Mouse (Mus musculus) heart, postnatal 36 days (tissue): ENCODE measurements at regions not wholly inside any gene's neighbourhood (a gene's known extent, or its start where the extent isn't known, plus 50 kb on each side); places are given as distances from the start of the nearest gene placed in this dataset.

ENCODE experiments used
- DNase-seq, 2 experiments: peaks; one replicate each; pipeline ENCODE4 v3.0.0; 2021 to 2022
- intact Hi-C: fragments of 180-260 bp; cut with DNase I; formaldehyde crosslinking; loops from one replicate; pipeline ENCODE4 v1.15.1; 2025

DNA sequence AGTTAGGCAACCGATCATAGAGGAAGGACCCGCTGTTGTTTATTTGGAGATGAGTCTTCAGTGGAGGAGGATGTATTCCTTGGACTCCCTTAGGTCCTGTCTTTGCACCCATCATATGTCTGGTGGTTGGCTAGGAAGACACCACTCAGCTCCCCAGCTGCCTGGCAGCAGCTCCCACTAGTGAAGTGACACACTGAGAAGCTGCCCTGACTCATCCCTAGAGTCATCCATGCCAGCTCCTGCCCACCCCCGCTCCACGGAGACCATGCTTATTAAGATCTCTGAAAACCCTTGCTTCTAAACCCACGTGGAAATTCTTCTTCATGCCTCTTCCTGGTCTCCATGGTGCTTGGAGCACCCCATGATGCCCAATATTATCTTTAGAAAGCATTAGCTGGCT lies 69.4 kb upstream of the Ado start:
- no peak for DNase-seq
- intact Hi-C loops: no loop called here

DNA sequence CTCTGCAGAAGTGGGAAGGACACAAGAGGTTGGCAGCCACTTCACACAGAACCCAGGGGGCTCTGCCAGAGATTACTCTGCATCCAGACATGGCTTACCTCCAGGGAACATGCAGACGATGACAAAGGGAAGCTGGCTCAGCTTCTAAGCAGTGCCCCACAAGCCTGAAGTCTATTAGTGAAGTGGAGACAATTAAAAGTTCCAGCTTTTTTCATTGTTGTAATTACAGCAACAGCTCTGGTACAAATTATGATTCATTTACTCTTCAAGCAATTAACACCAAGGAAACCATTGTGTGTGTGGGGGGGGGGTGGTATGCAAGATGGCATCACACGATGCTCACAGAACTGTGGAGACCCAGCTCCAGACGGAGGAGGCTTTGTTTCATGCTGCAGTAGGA lies 66.3 kb upstream of the Ado start:
- DNase-seq: no peak
- intact Hi-C loops: no loop called here

DNA sequence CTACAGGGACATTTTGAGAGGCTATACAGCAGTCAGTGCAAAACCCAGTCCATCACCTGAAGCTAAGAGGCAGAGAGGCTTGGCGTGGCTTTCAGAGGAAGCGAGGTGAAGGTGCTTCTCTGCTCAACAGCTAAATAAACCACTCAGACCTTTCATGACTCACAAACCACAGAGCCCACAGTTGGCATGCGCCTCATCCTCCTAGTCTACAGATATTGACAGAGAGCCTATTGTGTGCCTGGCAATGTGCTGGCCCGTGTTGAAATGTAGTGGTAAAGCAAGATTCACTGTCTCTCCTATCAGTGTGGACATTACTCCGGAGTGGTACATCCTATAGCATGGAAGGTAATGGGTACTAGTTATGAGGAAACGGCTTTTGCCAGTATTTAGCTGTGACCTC lies 61.9 kb upstream of the Ado start:
- intact Hi-C loops: no loop called here

DNA sequence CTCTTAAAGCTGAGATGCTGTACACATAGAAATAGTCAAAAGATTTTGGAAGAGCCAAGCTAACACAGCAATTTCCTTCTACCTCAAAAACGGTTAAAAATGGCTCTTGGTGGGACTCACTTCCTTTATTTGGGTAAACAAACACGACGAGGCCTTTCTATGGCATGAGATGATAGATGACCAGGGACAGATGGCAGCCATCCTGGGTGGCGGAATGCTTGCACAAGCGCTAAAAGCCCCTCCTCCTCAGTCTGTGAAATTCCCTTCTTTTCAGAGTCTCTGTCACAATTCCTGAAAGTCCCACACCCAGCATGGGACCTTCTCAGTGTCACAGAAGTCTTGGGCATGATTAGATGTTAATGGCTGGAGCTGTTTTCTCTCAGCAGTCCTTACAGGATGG lies 59.3 kb upstream of the Ado start:
- intact Hi-C loops: no loop called here
- DNase-seq: no peak

More for the DNA sequence above, 61.9 kb upstream of the Ado start:
- DNase-seq: no peak

DNA sequence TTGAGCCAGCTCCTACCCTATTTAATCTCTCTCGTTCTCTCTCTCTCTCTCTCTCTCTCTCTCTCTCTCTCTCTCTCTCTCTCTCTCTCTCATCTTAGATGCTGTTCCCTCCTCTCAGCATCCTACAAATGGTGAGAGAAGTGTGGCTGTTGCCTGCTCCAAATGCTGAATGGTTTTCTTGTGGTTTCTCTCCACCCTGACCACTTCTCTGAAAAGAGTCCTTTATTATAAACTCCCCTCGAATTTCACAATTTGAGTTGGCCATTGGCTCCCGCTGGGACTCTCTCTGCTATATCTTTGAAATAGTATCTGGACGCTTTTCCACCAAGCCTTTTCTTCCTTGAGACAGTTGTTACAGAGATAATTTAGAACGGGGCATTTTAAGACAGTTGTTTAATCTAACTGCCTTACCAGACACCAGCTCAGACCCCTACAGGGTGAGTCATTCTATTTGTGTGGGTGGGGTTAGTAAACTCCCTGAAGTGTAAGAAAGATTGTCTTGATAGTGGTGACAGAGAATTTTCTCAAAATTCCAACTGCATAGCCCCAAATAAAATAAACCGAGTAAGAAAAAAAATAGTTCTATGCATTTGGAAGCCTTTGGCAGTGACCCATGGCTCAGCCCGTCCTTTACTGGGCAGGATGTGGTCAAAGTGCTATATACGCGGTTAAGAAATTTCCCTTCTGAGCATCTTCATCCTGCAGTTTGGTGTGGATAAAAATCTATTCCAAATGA lies 58.7 kb upstream of the Ado start:
- DNase-seq: no peak
- intact Hi-C loops: no loop called here

DNA sequence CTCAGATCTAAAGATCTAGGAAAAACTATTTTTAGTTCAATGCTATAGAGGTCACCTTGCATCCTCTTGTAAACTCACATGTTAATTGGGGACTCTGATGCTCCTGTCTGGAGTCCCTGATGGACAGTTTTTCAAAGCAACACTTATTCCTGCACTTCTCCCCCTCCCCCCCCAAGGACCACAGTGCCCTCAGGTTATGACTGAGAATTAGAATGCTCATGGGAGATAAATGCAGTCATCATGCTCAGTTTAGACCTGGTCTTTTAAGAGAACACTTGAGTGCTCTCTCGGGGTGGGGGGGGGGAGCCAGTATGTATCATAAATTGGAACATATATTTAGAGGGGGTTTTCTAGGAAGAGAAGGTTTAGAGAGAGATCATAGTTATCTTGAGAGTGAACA lies 58.0 kb upstream of the Ado start:
- DNase-seq: no peak
- intact Hi-C loops: no loop called here

DNA sequence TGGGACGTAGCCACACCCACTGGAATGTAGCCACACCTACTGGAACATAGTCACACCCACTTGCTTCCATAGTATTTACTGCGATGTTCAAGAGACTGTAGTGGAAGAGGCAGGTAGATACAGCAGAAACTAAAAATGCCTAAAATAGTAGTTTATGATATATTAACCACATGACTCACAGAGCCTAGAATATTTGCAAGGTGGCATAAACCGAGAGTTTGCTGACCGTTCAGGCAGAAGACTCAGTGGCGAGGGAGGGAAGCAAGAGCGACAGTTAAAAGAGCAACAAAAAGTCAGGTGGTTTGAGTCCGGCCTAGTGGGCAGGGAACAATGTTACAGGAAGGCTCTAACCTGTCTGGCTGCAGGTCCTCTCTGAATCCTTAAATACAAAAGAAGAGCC lies 50.6 kb upstream of the Ado start:
- no peak for DNase-seq
- intact Hi-C loops: no loop called here

DNA sequence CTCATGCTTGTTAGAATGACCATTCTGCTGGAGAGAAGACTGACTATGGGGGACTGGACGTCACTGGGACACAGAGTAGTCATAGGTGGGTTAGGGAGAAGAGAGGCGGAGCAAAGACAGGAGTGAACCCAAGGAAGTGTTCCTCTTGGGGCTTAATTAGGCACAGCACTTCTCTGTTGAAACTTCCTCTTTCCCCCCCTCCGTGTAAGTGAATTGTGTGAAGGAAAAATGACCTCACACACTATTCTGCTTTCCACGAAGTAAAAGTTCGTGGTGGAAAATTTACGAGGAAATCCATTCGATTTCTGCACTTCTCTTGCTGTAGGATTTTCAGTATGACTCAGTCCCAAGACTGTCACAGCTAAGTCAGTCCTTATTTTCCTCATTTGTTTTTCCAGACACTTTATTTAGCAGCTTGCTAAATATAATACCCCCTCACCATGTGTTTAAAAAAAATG lies 49.9 kb upstream of the Ado start:
- intact Hi-C loops: no loop called here
- no peak for DNase-seq
